Mouse (Mus musculus) embryo, embryonic 10.5 days (tissue): ENCODE results near the gene Hist1h4c.
A peak's percentile ranks its signal among the peaks of the same experiment; 100 is the strongest.

Experiments used
- DNase-seq: peaks from one replicate; pipeline ENCODE4 v3.0.0-alpha.2; 2015; ENCODE audit warnings: low spot score

Gene Hist1h4c

GRCm38 (mm10) chr13:23695514-23695913, 2.7 kb downstream of the Hist1h4c start, which contains the start of gene Hist1h1t:
Gene Hist1h1t (plus strand): TSS chr13:23695814.
- DNase-seq: no peak

- DNase-seq: no peak
Measured at GRCm38 (mm10) chr13:23694956-23695355, 3.3 kb downstream of the Hist1h4c start.

GRCm38 (mm10) chr13:23693856-23694440, 4.3 kb downstream of the Hist1h4c start:
- DNase-seq: no peak

- DNase-seq: no peak
Measured at GRCm38 (mm10) chr13:23689459-23689858, 8.8 kb downstream of the Hist1h4c start.

- DNase-seq: no peak
Measured at GRCm38 (mm10) chr13:23688956-23689355, 9.3 kb downstream of the Hist1h4c start.

- no peak for DNase-seq
Measured at GRCm38 (mm10) chr13:23687907-23688306, 10.3 kb downstream of the Hist1h4c start.

GRCm38 (mm10) chr13:23687181-23687580, 11.1 kb downstream of the Hist1h4c start:
- DNase-seq: no peak

GRCm38 (mm10) chr13:23685966-23686365, 12.3 kb downstream of the Hist1h4c start:
- peak; percentile 45 for DNase-seq

- DNase-seq: peak; percentile 75
Measured at GRCm38 (mm10) chr13:23685121-23685861, 13.0 kb downstream of the Hist1h4c start.

GRCm38 (mm10) chr13:23684295-23684945, 13.8 kb downstream of the Hist1h4c start:
- peak; percentile 91 for DNase-seq

GRCm38 (mm10) chr13:23683755-23684281, 14.4 kb downstream of the Hist1h4c start, which contains the start of the genes Hist1h2ac and Hist1h2bc:
Gene Hist1h2ac (minus strand): TSS chr13:23683948.
Gene Hist1h2bc (plus strand): TSS chr13:23684199.
- DNase-seq: peak; percentile 98

- DNase-seq: peak; percentile 72
Measured at GRCm38 (mm10) chr13:23682947-23683754, 15.1 kb downstream of the Hist1h4c start.

- DNase-seq: no peak
Measured at GRCm38 (mm10) chr13:23682623-23682946, 15.7 kb downstream of the Hist1h4c start.

GRCm38 (mm10) chr13:23681990-23682582, 16.2 kb downstream of the Hist1h4c start:
- peak; percentile 29 for DNase-seq

GRCm38 (mm10) chr13:23662536-23662935, 35.7 kb downstream of the Hist1h4c start:
- no peak for DNase-seq

- DNase-seq: no peak
Measured at GRCm38 (mm10) chr13:23659636-23660366, 38.5 kb downstream of the Hist1h4c start.
